Mouse (Mus musculus) lung, postnatal 10 days (tissue): ENCODE measurements around the gene Gm7694.

Experiments used
- DNase-seq: peaks from one replicate; pipeline ENCODE4 v3.0.0; 2021

Gene Gm7694

DNA sequence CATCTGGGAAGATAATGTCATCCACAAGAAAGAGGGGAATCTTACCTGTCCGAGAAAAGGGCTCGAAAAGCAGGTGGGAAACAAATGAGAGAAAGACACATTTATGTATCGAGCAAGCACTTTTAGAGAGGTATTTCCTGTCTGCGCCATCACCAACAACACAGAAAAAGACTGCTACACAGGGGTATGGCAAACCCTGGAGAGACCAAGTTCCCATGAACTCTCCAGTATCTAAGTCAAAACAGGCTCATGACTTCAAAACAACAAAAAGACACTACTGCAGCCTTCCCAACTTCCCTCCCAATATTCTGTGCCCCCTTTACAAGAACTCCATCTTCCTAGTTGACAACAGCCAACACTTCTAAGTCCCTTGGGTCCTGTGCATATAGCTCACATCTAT, at the start of gene Gm7694:
Gm7694 (minus strand) TSS at position 101 of the 400 bp plus-strand sequence.
- DNase-seq, result no peak

- no peak for DNase-seq
Observed at GRCm38 (mm10) chr1:170353335-170353734, 47.2 kb upstream of the Gm7694 start.

GRCm38 (mm10) chr1:170351080-170351479, 44.9 kb upstream of the Gm7694 start:
- DNase-seq, result no peak

DNA sequence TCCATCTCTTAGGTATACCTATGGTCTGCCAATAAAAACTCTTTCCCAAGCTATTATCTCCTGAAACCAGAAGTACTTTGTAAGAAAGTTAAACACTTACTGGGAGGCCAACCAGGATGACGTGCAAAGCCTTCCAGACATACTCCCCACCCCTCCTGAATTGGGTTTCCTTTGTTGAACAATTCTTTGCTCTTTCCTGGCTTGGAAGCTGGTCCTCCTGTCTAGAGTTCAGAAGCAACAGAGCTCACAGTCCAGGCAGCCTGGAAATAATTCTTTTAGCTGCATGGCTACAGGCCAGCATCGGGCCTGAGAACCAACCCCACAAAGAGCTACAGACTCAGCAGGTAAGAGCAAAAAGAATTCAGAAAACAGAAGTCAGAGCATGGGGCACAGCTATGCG, 40.1 kb upstream of the Gm7694 start:
- peak; percentile 56 for DNase-seq

DNA sequence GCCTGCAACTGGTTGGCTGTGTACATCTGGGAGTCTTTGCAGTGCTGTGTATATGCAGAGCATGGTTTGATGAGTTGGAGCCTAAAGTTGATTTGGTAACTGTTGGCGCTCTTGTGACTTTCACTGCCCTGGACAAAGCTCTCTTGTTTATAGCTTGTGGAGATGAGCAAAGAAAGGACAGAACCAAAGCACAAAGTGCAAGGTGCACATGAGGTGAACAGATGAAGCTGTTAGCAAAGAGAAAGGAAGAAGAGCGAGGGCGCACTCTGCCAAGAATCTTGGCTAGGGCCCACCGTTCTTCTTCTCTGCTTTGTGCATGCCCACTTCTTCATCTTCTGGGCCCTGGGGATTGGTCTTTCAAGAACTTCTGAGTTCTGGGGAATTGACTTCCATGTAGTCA, 37.8 kb upstream of the Gm7694 start:
- no peak for DNase-seq

DNA sequence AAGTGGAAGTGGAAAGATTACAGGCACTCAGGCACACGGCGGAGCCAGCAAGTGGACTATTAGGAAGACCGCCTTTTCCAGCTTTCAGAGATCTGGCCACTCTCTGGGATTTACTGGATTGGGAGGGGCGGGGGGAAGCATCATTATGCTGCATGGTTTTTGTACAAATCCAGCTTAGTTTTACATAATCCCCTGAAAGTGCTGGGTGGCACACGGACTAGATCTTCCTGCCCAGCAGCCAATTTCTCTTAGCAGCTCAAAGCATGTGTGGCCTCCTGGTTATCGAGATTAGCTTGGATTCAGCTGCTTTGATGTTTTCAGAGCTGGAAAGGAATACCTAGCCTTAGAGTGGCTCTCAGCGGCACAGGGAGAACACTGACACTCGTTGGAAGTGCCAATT, 36.9 kb upstream of the Gm7694 start:
- DNase-seq, result no peak

DNA sequence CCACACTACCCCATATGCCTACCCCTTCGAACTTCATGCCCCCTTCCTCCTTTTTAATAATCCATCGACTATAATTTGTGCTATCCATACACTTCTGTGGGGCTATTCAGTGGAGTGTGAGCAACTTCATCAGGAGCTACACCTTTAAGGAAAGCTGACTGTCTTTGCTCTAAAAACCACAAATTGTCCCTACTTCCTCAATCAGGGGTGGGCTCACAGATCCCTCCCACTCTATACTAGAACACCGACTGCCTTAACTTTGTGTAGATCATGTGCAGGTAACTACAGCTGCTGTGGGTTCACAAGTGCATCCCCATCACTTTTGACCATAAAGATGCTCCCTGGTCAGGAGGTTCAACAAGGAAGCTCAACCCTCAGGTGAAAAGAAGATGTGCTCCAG, 33.8 kb upstream of the Gm7694 start:
- DNase-seq, result no peak

DNA sequence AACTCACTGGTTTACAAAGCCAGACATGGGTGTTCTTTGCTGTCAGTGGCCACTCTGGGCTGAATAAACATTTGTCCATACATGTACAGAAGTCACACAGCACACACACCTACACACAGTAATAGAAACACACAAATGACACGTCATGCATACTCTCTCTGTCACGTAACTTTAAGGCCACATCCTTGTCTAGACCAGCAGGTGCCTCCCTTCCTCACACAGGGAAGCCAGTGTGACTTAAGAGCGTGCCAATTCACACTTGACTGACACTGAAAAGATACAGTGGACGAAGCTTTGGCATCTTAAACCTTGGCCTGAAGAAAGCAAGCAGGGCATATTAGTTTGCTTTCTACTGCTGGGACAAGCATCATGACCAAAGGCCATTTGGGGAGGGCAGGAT, 26.6 kb upstream of the Gm7694 start:
- DNase-seq, result no peak

- DNase-seq, result no peak
Observed at GRCm38 (mm10) chr1:170331926-170332325, 25.8 kb upstream of the Gm7694 start.

DNA sequence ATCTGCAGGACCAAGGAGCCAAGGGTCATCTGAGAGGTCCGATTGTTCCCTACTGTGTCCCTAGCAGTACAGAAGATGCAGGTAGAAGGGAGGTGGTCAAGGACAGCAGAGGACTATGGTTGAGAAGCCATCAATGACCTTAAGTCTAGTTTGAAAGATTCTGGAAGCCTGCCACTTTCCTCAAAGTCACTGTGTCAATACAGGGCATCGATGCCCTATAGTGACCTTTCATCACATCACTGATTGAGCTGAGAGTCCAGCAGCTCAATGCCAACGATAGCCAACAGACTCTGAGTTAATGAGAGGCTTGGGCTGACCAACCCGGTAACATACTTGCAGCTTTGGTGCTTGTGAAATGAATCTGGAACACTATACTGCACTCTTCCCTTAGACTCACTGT, 19.1 kb upstream of the Gm7694 start:
- no peak for DNase-seq

DNA sequence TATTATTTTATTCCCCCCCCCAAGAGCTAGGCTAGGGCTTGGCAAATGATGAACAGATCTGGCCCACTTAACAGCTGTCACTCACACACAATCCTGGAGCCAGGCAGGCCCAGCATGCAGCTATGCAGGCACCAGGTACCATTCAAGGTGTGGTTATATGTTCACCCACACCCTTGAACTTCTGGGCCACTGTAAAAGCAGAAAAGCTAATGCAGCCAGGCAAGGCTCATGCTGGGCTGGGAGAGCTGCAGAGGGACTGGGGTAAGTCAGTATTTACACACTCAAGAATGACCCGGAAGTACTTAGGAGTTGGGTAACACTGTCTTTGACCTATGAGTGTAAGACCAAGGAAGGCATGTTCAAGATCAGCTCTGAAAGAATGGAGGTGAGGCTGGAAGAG, 18.2 kb upstream of the Gm7694 start:
- no peak for DNase-seq

GRCm38 (mm10) chr1:170323001-170323400, 16.9 kb upstream of the Gm7694 start:
- DNase-seq, result peak; percentile 40

DNA sequence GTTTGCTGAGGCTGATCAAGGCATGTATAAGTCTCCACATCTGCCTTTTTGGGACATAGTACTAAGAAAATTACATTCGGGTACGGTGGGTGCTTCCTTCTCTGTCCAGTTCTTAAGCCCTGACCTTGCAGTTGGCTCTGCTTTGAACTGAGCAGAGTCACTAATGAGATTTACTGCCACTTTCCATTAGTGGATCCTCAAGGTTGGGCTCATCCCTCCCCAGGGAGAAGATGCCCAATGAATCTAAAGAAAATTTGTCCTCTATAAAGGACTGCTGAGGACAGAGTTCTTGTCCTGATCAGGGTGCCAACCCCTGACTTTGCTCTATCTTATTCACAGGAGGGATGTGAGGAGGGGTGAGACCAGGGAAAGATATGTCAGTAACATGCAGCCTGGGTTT, 15.9 kb upstream of the Gm7694 start:
- DNase-seq, result no peak

GRCm38 (mm10) chr1:170311431-170311830, 5.3 kb upstream of the Gm7694 start:
- no peak for DNase-seq

- no peak for DNase-seq
Observed at GRCm38 (mm10) chr1:170308503-170308902, 2.4 kb upstream of the Gm7694 start, which contains the start of gene Spata46. Gene Spata46, plus strand, starts transcription at chr1:170308803.

DNA sequence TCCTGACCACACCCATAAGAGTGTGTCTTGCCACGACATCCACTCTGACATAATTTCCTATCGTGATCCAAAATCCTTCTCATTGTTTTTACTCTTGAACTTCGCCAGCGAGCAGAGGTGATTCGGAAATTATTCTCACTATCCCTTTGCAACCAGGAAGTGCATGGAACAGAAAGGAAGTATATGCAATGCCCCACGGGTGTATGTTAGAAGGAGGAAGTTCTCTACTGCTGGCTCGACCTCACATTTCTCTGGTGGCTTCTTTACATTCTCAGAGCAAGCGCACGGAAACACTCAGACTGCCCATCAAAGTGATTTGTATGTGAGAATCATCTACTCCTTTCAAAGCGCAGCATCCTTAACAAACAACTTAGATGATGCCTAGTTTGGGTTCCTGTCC, 1.1 kb downstream of the Gm7694 start:
- no peak for DNase-seq

DNA sequence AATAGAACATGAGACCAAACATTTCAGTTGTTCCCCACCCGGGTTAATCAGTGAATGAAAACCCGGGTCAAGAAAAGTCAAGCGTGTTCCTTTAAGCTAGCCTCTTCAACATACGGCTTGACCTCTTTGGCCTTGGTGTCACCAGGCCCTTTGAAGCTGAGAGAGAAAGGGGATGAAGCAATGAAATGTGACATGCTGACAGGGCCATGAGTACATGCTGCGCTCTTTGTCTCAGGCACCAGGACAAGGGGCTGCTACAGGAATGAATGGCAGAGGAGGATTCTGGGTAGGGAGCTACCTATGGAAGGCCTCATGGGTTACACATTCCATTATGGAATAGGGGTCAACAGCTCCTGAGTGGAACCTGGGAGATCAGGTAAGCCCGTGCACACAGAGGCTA, 3.0 kb downstream of the Gm7694 start:
- DNase-seq, result no peak

GRCm38 (mm10) chr1:170302456-170302855, 3.7 kb downstream of the Gm7694 start:
- DNase-seq, result no peak

- DNase-seq, result no peak
Observed at GRCm38 (mm10) chr1:170301686-170302085, 4.4 kb downstream of the Gm7694 start.

- DNase-seq, result no peak
Observed at GRCm38 (mm10) chr1:170299496-170299895, 6.6 kb downstream of the Gm7694 start.

GRCm38 (mm10) chr1:170294786-170295570, 11.2 kb downstream of the Gm7694 start:
- no peak for DNase-seq

GRCm38 (mm10) chr1:170293257-170293656, 12.9 kb downstream of the Gm7694 start:
- no peak for DNase-seq

GRCm38 (mm10) chr1:170292239-170292951, 13.7 kb downstream of the Gm7694 start:
- DNase-seq, result peak; percentile 83

DNA sequence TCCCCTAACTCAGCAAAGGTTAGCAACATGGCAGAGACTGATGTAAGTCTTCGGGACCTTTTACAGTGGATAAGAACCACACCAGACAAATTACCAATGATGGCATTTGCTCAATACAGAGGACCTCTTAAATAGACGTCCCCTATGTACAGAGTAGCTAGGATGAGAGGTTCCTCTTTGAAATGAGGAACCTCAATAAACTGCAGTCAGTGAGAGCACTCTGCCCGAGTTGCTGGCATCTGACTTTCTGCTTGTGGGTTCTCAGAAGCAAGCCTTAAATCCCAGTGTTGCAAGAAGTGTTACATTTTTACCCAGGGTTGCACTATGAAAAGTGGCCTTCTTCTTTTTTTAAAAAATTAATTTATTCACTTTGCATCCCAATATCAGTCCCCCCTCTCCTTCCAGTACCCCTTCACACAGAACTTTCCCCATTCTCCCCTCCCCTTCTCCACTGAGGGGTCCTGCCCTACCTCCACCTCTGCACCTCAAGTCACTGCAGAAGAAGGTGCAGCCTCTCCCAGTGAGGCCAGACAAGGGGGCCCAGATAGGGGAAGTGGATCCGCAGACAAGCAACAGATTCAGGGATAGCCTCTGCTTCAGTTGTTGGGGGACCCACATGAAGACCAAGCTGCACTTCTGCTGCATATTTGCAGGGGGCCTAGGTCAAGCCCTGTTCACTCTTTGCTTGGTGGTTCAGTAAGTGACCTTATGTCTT, 23.6 kb downstream of the Gm7694 start:
- no peak for DNase-seq
